Mouse (Mus musculus) myocyte (in vitro differentiated cells): ENCODE measurements around the gene Gm20388. TPM values are rescaled to one million over a fixed set of nuclear protein-coding genes. Genes with fewer than 3 reads are reported as not detected.

Experiments used
- H3K27me3 ChIP-seq: one replicate; pipeline ENCODE4 v1.6.1; 2011; ENCODE audit not compliant: control insufficient read depth, insufficient read depth, insufficient read length
- H3K36me3 ChIP-seq: one replicate; pipeline ENCODE4 v1.6.1; 2011; ENCODE audit not compliant: control insufficient read depth, insufficient read depth
- H3K4me2 ChIP-seq: one replicate; pipeline ENCODE4 v1.6.1; 2011; ENCODE audit warnings: low read depth, control low read depth
- H3K4me3 ChIP-seq: one replicate; pipeline ENCODE4 v1.5.1; 2011; ENCODE audit warnings: mild to moderate bottlenecking, control low read depth, moderate library complexity
- H3K79me2 ChIP-seq: one replicate; pipeline ENCODE4 v1.6.1; 2011; ENCODE audit not compliant: control insufficient read depth, insufficient read depth
- H3ac ChIP-seq: one replicate; pipeline ENCODE4 v1.6.1; 2011; ENCODE audit not compliant: control insufficient read depth, insufficient read length
- CEBPB ChIP-seq: IDR thresholded peaks from 2 replicates; pipeline ENCODE4 v1.6.1; 2011; ENCODE audit warnings: mild to moderate bottlenecking, moderate library complexity; ENCODE audit not compliant: poor library complexity, insufficient read depth, severe bottlenecking
- E2F4 ChIP-seq: IDR thresholded peaks from one replicate; pipeline ENCODE4 v1.6.1; 2011; ENCODE audit warnings: mild to moderate bottlenecking, control low read depth, moderate library complexity; ENCODE audit not compliant: insufficient read depth
- MAX ChIP-seq: IDR thresholded peaks from one replicate; pipeline ENCODE4 v1.6.1; 2011; ENCODE audit warnings: low read depth, mild to moderate bottlenecking, control low read depth
- MYOD1 ChIP-seq, 3 experiments: IDR thresholded peaks; one replicate each; pipeline ENCODE4 v1.6.1; 2011; ENCODE audit warnings: control low read depth in 2 of 3, low read depth in 2 of 3, mild to moderate bottlenecking in 2 of 3, moderate library complexity in 1 of 3; ENCODE audit not compliant: insufficient read length in 2 of 3, control insufficient read depth in 1 of 3
- MYOG ChIP-seq, 3 experiments: IDR thresholded peaks; one replicate each; pipeline ENCODE4 v1.6.1; 2011; ENCODE audit warnings: control low read depth in 2 of 3, low read depth in 2 of 3, mild to moderate bottlenecking in 2 of 3; ENCODE audit not compliant: insufficient read length in 2 of 3, control insufficient read depth in 1 of 3, insufficient read depth in 1 of 3
- POLR2A ChIP-seq: IDR thresholded peaks from one replicate; pipeline ENCODE4 v1.6.1; 2011; ENCODE audit warnings: low read depth, mild to moderate bottlenecking, control low read depth, moderate library complexity; ENCODE audit not compliant: insufficient read length
- POLR2AphosphoS2 ChIP-seq: IDR thresholded peaks from one replicate; pipeline ENCODE4 v1.6.1; 2011; ENCODE audit warnings: low read depth, control low read depth; ENCODE audit not compliant: insufficient read length
- REST ChIP-seq: IDR thresholded peaks from one replicate; pipeline ENCODE4 v1.6.1; 2011; ENCODE audit warnings: mild to moderate bottlenecking, control low read depth, moderate library complexity; ENCODE audit not compliant: insufficient read depth, insufficient read length
- SRF ChIP-seq: IDR thresholded peaks from one replicate; pipeline ENCODE4 v1.6.1; 2011; ENCODE audit warnings: low read depth; ENCODE audit not compliant: control insufficient read depth, insufficient read length
- TCF12 ChIP-seq: IDR thresholded peaks from one replicate; pipeline ENCODE4 v1.6.1; 2011; ENCODE audit warnings: mild to moderate bottlenecking, control low read depth; ENCODE audit not compliant: poor library complexity, insufficient read depth, severe bottlenecking
- TCF3 ChIP-seq: IDR thresholded peaks from one replicate; pipeline ENCODE4 v1.6.1; 2011; ENCODE audit warnings: low read depth, control low read depth; ENCODE audit not compliant: insufficient read length
- USF1 ChIP-seq: IDR thresholded peaks from one replicate; pipeline ENCODE4 v1.6.1; 2011; ENCODE audit warnings: low read depth, mild to moderate bottlenecking, control low read depth, moderate library complexity
- polyA plus RNA-seq: library from polyadenylated mRNA; unstranded; fragments of >200 nt; fragmentation: generic; extraction: Trizol; gene quantifications from one replicate; pipeline ENCODE4 v1.2.1, GENCODE M21; 2012; ENCODE audit warnings: missing spikeins

Gene Gm20388
- polyA plus RNA-seq, 1 experiment = 15.3 TPM

DNA sequence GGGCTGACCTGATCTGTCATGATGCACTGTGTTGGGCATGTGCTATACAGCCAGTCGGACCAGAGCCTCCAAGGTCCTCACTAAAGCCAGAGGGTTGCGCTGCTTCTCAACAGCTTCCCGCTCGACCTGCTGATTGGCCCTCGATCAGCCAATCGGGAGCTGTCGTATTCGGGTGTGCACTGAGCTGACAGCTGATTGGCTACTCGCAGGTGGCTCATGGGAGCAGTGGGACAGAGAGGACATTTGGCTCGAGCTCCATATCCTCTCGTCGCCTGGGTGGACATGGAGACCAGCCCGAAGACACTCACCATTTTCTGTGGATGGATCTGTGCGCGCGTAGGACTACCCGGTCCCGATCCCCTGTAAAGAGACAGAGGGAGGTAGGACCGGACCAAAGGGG, 1631.2 kb downstream of the Gm20388 start:
- no peak overlapping the region for H3K4me3 ChIP-seq
- peaks cover 32% of the 10 kb centered on the region for H3K27me3 ChIP-seq
- H3K79me2 ChIP-seq = no peaks in the 10 kb centered on the region
- H3K4me2 ChIP-seq = no peak overlapping the region
- TF ChIP-seq POLR2A (no peak), MYOD1 (IDR thresholded peaks at IDR 0.05; ENCODE audit: control insufficient read depth in 1 of 3, insufficient read length in 2 of 3, low read depth in 2 of 3) (no peak), CEBPB (no peak), MYOG (IDR thresholded peaks at IDR 0.05; ENCODE audit: control insufficient read depth in 1 of 3, insufficient read depth in 1 of 3, insufficient read length in 2 of 3, low read depth in 2 of 3) (no peak), TCF12 (no peak), TCF3 (no peak), SRF (no peak), USF1 (no peak), POLR2AphosphoS2 (no peak), MAX (no peak), E2F4 (no peak), REST (no peak)
- H3K36me3 ChIP-seq = no peaks in the 10 kb centered on the region
- no peak overlapping the region for H3ac ChIP-seq

DNA sequence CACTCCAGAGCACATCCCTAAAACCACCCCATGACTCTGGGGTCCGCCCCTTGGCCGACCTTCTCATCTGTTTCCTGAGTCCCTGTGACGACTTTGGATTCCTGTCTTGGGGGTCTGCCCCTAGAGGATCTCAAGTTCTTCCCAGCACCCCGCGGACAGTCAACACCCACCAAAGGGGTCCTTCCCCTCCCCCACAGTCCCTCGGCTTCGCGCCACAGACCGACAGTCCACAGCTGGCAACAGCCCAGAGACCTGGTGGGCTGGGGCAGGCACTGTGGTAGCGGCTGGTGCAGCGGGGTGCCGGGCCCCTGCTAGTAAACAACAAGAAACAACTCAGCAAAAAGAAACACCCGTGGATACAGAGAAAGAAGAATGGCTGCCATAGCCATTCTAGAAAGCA, 1632.3 kb downstream of the Gm20388 start:
- no peak overlapping the region for H3K4me3 ChIP-seq
- TF ChIP-seq MYOD1 (IDR thresholded peaks at IDR 0.05; ENCODE audit: control insufficient read depth in 1 of 3, insufficient read length in 2 of 3, low read depth in 2 of 3) (no peak), CEBPB (no peak), MYOG (IDR thresholded peaks at IDR 0.05; ENCODE audit: control insufficient read depth in 1 of 3, insufficient read depth in 1 of 3, insufficient read length in 2 of 3, low read depth in 2 of 3) (no peak), E2F4 (no peak), POLR2AphosphoS2 (no peak), USF1 (no peak), MAX (no peak), POLR2A (no peak), TCF3 (no peak), SRF (no peak), TCF12 (no peak), REST (no peak)
- no peaks in the 10 kb centered on the region for H3K36me3 ChIP-seq
- H3K79me2 ChIP-seq = no peaks in the 10 kb centered on the region
- H3K27me3 ChIP-seq = peaks cover 32% of the 10 kb centered on the region
- H3K4me2 ChIP-seq = no peak overlapping the region
- H3ac ChIP-seq = no peak overlapping the region

DNA sequence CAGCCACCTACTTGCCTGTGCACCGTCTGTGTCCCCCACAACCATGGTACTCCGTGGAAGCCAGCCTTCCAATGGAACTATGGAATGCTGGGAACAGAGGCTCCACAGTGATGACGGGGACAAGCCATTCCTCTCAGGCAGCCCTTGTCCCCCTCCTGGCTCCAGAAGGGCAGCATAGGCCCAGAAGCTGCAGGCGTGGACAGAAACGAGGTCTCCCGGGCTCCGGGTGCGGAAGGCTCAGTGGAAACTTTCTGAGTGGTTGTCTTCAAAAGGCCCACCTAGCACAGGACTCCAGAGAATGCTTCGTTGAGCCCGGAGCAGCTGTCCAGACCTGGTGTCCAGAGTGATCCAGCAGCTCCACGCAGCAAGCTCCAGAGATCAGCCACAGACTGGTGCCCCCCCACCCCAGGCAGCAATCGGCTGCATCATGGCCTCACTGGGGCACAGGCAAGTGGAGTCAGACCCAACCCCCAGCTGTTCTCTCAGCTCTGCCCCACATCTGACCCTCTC, 1633.7 kb downstream of the Gm20388 start, which contains the start of gene 1700018B08Rik:
1700018B08Rik (minus strand) TSS at position 45 of the 510 bp plus-strand sequence.
- no peaks in the 10 kb centered on the region for H3K36me3 ChIP-seq
- no peak within 1 kb of the TSS for H3ac ChIP-seq
- no peak for TF ChIP-seq REST
- TF ChIP-seq POLR2AphosphoS2 = no peak
- TF ChIP-seq MYOG (IDR thresholded peaks at IDR 0.05; ENCODE audit: control insufficient read depth in 1 of 3, insufficient read depth in 1 of 3, insufficient read length in 2 of 3, low read depth in 2 of 3) = no peak
- TF ChIP-seq MYOD1 (IDR thresholded peaks at IDR 0.05; ENCODE audit: control insufficient read depth in 1 of 3, insufficient read length in 2 of 3, low read depth in 2 of 3) = no peak
- TF ChIP-seq POLR2A = no peak
- no peak for TF ChIP-seq TCF3
- no peak for TF ChIP-seq MAX
- no peak for TF ChIP-seq E2F4
- no peak for TF ChIP-seq CEBPB
- TF ChIP-seq TCF12 = no peak
- no peak for TF ChIP-seq USF1
- TF ChIP-seq SRF = no peak

DNA sequence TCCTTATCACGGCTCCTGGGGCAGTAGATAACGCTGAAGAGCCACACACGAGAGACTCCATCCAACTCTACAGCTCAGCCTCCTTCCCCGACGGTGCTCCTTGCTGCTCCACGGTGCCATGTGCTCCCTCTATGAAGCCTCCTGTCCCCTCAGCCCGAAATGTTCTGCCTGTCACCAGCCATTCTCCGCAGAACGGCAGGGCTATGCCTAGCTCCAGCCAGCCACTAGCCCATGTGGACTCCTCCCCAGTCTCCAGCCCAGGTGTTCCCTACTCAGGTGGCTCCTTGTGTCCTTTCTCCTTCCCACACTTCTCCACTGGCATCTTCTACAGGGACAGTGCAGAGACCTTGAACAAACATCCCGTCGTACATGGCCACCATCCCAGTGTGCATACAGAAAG, 1634.3 kb downstream of the Gm20388 start:
- Histone ChIP-seq H3K4me3 (no peak overlapping the region), H3K36me3 (no peaks in the 10 kb centered on the region), H3K79me2 (no peaks in the 10 kb centered on the region), H3K27me3 (peaks cover 32% of the 10 kb centered on the region), H3K4me2 (no peak overlapping the region), H3ac (no peak overlapping the region)
- TF ChIP-seq USF1 (no peak), POLR2AphosphoS2 (no peak), REST (no peak), MYOG (IDR thresholded peaks at IDR 0.05; ENCODE audit: control insufficient read depth in 1 of 3, insufficient read depth in 1 of 3, insufficient read length in 2 of 3, low read depth in 2 of 3) (no peak), TCF12 (no peak), MYOD1 (IDR thresholded peaks at IDR 0.05; ENCODE audit: control insufficient read depth in 1 of 3, insufficient read length in 2 of 3, low read depth in 2 of 3) (no peak), SRF (no peak), TCF3 (no peak), POLR2A (no peak), E2F4 (no peak), CEBPB (no peak), MAX (no peak)

More for the DNA sequence above, 1633.7 kb downstream of the Gm20388 start, which contains the start of gene 1700018B08Rik:
- no peak within 1 kb of the TSS for H3K4me2 ChIP-seq
- H3K79me2 ChIP-seq = no peaks in the 10 kb centered on the region
- no peak within 1 kb of the TSS for H3K4me3 ChIP-seq
- H3K27me3 ChIP-seq = peaks cover 32% of the 10 kb centered on the region
